Mouse (Mus musculus) cerebellum, postnatal 4 days (tissue): Measurements from ENCODE around the gene Begain.

Experiments used
- DNase-seq, 2 experiments: peaks; one replicate each; pipeline ENCODE4 v3.0.0; 2022; ENCODE audit warnings: low spot score in 2 of 2, mixed read lengths in 1 of 2

Begain gene

GRCm38 (mm10) chr12:109068167-109068653 lies at the start of gene Begain:
TSS of gene Begain (minus strand) at chr12:109068217.
- no peak for DNase-seq

DNA sequence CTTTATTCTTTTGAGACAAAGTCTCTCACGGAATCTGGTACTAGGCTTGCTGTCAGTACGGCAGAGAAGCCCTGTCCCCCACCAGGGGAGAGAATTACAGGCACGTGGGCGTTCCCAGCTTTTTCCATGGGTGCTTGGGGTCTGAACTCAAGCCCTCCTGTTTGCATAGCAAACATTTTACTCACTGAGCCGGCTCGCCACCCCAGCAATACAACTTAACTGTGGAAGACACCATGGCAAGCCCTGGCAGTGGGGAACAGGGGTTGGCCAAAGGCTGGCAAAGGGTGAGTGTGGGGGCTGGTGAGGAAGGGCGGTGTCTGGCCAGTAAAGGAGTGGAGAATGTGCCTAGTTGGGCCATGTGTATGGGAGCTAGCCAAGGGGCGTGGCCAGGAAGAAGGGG lies 47.7 kb upstream of the Begain start:
- no peak for DNase-seq

GRCm38 (mm10) chr12:109115161-109115560 lies 47.1 kb upstream of the Begain start:
- no peak for DNase-seq

- no peak for DNase-seq
Observed at GRCm38 (mm10) chr12:109112996-109113592, 45.1 kb upstream of the Begain start.

GRCm38 (mm10) chr12:109112354-109112995 lies 44.5 kb upstream of the Begain start:
- DNase-seq, result no peak

- DNase-seq, result no peak
Observed at GRCm38 (mm10) chr12:109108911-109109310, 40.9 kb upstream of the Begain start.

GRCm38 (mm10) chr12:109100381-109100780 lies 32.4 kb upstream of the Begain start:
- no peak for DNase-seq

DNA sequence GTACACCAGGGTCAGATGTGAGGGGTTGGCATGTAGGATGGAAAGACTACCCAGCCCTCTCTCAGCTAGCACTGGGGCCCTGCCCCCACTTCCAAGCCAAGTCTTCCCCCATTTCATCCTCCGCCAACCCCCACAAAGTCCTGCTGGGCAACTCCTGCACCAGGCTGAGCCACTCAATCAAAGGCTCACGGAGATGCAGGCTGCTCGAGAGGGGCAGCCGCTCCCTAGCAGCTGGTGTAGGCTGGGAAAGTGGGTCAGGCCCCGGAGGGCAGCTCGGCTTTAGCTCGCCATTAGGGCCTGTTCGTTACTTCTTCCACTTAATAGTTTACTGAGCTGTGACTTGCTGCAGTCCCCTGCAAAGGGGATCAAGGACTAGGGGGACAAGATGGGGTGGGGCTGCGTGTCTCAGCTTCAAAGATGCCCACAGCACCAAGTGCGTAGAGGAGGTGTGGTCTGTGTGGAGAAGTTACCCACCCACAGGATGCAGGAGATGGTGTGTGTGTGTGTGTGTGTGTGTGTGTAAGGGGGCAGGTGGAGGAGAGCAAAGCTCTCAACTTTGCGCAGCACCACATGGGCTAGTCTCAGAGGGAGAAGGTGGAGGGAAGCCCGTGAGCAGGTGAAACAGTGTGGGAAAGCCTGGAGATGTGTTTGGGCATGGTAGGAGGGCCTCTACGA lies 22.6 kb upstream of the Begain start:
- DNase-seq, result no peak

DNA sequence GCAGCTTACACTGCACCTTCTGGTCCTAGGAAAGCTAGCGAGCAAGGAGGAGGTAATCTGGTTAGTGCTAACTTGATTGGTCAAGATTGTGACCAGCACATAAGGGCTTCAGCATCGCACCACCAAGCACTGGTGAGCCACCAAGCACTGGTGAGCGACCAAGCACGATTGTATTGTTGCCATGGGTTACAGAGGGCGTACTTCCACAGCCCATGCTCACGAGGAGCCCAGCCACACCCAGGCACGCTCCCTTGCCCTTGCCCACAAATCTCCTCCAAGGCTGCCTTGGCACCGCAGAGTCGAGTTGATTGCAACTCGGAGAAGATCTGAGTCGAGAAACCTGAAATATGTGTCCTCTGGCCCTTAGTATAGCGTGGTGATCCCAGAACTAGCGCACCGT lies 22.0 kb upstream of the Begain start:
- no peak for DNase-seq

DNA sequence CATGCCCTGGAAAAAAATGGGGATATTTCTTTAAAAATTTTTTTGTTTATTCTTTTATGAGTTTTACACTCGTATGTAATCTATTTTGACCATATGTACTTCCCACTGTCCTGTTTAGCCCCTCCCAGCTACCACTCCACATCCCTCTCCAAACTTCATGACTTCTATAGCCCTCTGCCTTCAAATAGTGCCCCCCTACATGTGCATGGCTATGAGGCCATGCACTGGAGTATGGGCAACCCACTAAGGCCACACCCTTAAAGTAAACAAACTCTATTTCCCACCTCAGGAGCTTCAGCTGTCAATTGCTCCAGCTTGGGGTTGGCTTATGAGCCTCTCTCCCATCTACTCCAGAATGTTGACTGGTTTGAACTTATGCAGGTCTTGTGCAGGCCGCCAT lies 18.1 kb upstream of the Begain start:
- DNase-seq, result no peak

DNA sequence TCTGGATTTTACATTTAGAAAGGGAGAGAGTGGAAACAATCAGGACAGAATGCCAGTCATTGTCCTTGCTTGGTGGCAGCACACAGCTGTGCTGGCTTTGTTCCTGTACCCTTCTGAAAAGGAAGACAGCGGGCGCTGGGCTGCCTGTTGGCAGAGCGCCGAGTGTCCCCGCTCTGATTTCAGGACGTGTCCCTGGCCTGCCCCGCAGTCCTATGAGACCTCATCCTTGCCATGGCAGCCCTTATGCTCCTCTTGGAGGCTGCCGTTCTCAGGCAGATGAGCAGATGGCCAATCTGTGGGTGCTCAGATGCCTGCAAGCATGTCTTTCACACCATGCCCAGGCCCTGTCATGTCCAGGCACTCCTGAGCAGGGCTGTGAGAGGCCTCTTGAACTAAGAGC lies 17.7 kb upstream of the Begain start:
- peak in 1 of 2 experiments; percentile 81 for DNase-seq

GRCm38 (mm10) chr12:109085046-109085445 lies 17.0 kb upstream of the Begain start:
- no peak for DNase-seq

GRCm38 (mm10) chr12:109083476-109083875 lies 15.5 kb upstream of the Begain start:
- no peak for DNase-seq

GRCm38 (mm10) chr12:109077036-109077435 lies 9.0 kb upstream of the Begain start:
- no peak for DNase-seq

DNA sequence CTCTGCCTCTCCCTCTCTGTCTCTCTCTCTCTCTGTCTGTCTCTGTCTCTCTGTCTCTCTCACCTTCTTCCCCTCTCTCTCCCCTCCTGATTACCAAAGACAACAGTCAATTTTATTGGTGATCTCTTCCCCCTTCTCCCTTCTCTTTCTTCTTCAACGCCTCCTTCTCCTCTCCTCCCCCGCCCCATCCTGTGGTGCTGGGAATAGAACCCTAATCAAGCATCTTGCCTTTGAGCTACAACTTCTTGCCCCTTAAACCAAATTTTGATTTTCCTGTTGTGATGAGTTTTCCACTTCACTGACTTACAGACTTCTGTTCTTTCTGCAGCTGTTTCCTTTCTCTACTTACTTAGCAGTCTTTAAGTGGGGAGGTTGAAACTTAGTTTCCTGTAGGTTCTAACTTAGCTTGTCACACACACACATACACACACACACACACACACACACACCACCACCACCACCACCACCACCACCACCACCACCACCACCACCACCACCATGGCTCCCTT lies 6.8 kb upstream of the Begain start:
- no peak for DNase-seq

DNA sequence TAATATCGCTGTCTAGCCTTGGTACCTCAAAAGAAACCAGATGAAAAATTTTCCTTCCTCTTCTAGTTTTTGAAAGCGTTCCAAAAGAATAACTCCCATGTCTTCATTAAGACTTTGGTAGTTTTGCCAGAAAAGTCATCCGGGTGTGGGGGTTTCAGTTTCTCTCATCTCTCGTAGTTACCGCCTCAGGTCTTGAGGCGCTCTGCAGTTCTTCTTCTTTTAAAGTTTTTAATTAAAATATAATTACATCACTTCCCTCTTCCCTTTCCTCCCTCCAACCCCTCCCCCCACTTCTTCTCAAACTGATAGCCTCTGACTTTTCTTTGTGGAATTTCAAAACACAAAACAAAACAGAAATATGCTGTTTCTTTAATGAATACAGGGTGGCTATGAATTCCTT lies 6.1 kb upstream of the Begain start:
- no peak for DNase-seq

DNA sequence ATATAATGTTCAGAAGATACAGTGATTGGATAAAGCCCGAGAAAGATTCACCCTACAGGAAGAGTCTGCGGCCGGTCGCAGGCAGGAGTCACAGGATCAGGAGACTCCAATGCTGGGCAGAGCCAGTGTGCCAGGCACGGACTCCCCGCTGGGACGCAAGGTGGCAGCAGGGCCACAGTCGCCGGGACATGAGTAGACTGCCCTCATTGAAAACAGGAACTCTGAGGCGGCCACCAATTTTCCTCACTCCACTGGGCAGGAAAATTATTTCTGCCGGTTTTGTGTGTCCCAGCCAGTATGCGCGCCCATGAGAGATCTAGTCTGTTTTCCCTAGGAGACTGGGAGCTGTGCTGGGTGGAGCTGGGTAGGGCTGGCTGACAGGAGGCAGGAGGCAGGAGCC lies 3.2 kb upstream of the Begain start:
- DNase-seq, result no peak

GRCm38 (mm10) chr12:109069751-109070150 lies 1.7 kb upstream of the Begain start:
- no peak for DNase-seq

GRCm38 (mm10) chr12:109068738-109069137 lies 721 bp upstream of the Begain start:
- no peak for DNase-seq

GRCm38 (mm10) chr12:109067561-109068135 lies 369 bp downstream of the Begain start:
- no peak for DNase-seq

GRCm38 (mm10) chr12:109058660-109059059 lies 9.4 kb downstream of the Begain start:
- DNase-seq, result no peak

DNA sequence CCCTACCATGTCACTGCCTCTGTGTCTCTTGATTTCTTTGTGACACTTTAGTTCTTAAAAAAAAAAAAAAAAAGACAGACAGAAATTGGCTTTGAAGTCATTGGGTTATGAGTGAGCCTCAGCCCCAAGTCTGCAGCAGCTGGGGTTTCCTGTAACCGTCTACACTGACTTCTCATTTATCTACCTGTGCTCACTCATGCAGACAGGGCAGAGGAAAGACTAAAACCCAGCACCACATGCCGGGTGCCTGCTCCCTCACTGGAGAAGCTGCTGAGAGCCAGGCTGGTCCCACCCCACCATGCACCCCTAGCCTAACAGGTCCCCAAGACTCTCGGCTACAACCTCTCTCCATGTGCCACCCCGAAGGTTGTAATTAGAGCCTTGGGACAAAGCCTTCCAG lies 10.3 kb downstream of the Begain start:
- no peak for DNase-seq
